In genomic region chr8:46137843-46138596, GRCm38 (mm10) we compare ENCODE assay signal across 18 mouse cellular contexts. TPM values are rescaled to one million over a fixed set of nuclear protein-coding genes. Genes with fewer than 3 reads are reported as not detected.
A peak's percentile ranks its signal among the peaks of the same experiment; 100 is the strongest.
DNase-seq lines count a peak whose midpoint lies in the region; TF ChIP-seq lines count a peak whose summit lies in the region.
"Had no signal": no experiment of that assay in that cellular context is flagged by ENCODE, and none has a peak within 500 bp of the region (broad histone marks: within the 10 kb centered on the region; RNA-seq: fewer than 3 reads in every experiment).

No protein-coding gene starts in this region.

- no peaks in the 10 kb centered on the region for H3K27me3 ChIP-seq in cerebellum, adult 2 months (ENCODE audit: control insufficient read depth, insufficient read depth, low read length)
- H3K27me3 ChIP-seq: heart, embryonic 12.5 days; neural tube, embryonic 13.5 days had no signal

- H3K4me1 ChIP-seq in cerebellum, adult 2 months (ENCODE audit: control insufficient read depth, insufficient read depth, low read length): peaks cover 14% of the 10 kb centered on the region
- H3K4me1 ChIP-seq: hindbrain, embryonic 10.5 days; neural tube, embryonic 13.5 days had no signal

- no peak for TF ChIP-seq CTCF in cerebellum, adult 2 months (IDR thresholded peaks at IDR 0.05; ENCODE audit: borderline replicate concordance, insufficient read depth, low read depth, low read length)

- no peak overlapping the region for H3K4me3 ChIP-seq in cerebellum, adult 2 months (replicated peaks; ENCODE audit: insufficient read depth, low read depth, low read length)
- H3K4me3 ChIP-seq: forebrain, embryonic 10.5 days; heart, embryonic 12.5 days; hindbrain, embryonic 10.5 days; neural tube, embryonic 13.5 days had no signal

- WGBS in cerebellum, adult 2 months: 69% methylated on average over 10 of the region's 10 CpGs

- peak overlapping the region; percentile 65; the same call in 1 of the 2 replicates for H3K27ac ChIP-seq in cerebellum, adult 2 months (ENCODE audit: insufficient read depth, low read length)
- H3K27ac ChIP-seq: forebrain, embryonic 10.5 days; hindbrain, embryonic 10.5 days; neural tube, embryonic 13.5 days had no signal

- no peak for DNase-seq in cerebellum, adult 2 months
- DNase-seq in cerebellum, postnatal 14 days: no peak
- DNase-seq in right cerebral cortex, adult 2 months (ENCODE audit: low spot score in 2 of 2): peak; percentile 26 to 38
- no peak for DNase-seq in right cerebral cortex, postnatal 25 days
- peak; percentile 28 for DNase-seq in lung, postnatal 14 days
- DNase-seq in telencephalon, adult 2 months (ENCODE audit: low read depth, low spot score): peak; percentile 62
- DNase-seq in ovary, postnatal 10 days (ENCODE audit: low spot score): no peak
- DNase-seq in heart, postnatal 36 days: no peak
- DNase-seq: B cell, adult 2 months; cerebellum, adult 11 months; kidney, postnatal 10 days; layer of hippocampus, adult 9-11 months; liver; retina, postnatal 1 day had no signal

- intact Hi-C loops in heart, postnatal 36 days (cut with DNase I): no loop called here

- no peak for TF ChIP-seq POLR2A in cerebellum, adult 2 months (IDR thresholded peaks at IDR 0.05; ENCODE audit: borderline replicate concordance, insufficient read depth, low read length)

RNA-seq across cellular contexts. Expression of gene Cfap97, which starts 13.6 kb away (rescaled TPM):
- 17.4 and 17.5 TPM in 2 replicates for polyA plus RNA-seq in cerebellum, adult 2 months (2012; rRNA removed)
- 10 to 100 TPM; 11.2 to 13.3 TPM for total RNA-seq in heart, postnatal 36 days (2021)

RNA-seq across cellular contexts. Expression of gene Snx25, which starts 13.9 kb away (rescaled TPM):
- 35.4 and 36.1 TPM in 2 replicates for polyA plus RNA-seq in cerebellum, adult 2 months (2012; rRNA removed)
- 10 to 100 TPM; 10.5 to 10.8 TPM for total RNA-seq in heart, postnatal 36 days (2021)

Comparison
In these comparisons a context has a peak if more than half of its experiments do, and no peak if none do; other contexts are left out.
1. DNase-seq: peak in right cerebral cortex, adult 2 months (2 of 2), lung, postnatal 14 days (single experiment) and telencephalon, adult 2 months (single experiment); none in cerebellum, adult 2 months (0 of 2), cerebellum, postnatal 14 days (0 of 2), right cerebral cortex, postnatal 25 days (single experiment), ovary, postnatal 10 days (single experiment) and heart, postnatal 36 days (0 of 2).